Mouse (Mus musculus) stomach, embryonic 16.5 days (tissue): Measurements from ENCODE around the gene Ercc6. TPM values are rescaled to one million over a fixed set of nuclear protein-coding genes. Genes with fewer than 3 reads are reported as not detected.

Experiments used
- ATAC-seq: fragments of 200-750 bp; cut with Nextera tagmentation; 2 replicates; pipeline ENCODE4 v1.8.0; 2017; ENCODE audit warnings: moderate number of reproducible peaks, moderate TSS enrichment; ENCODE audit not compliant: insufficient read depth, low FRiP score
- H3K27ac ChIP-seq: fragments of 300-500 bp; sonication (generic); 2 replicates; pipeline ENCODE4 v1.5.1; 2014; ENCODE audit warnings: low read length
- H3K27me3 ChIP-seq: fragments of 300-500 bp; sonication (generic); 2 replicates; pipeline ENCODE4 v1.6.1; 2014; ENCODE audit warnings: low read length, control low read depth, mixed read lengths; ENCODE audit not compliant: control insufficient read depth, insufficient read depth
- H3K36me3 ChIP-seq: fragments of 300-500 bp; sonication (generic); 2 replicates; pipeline ENCODE4 v1.6.1; 2014; ENCODE audit warnings: low read length; ENCODE audit not compliant: control insufficient read depth, insufficient read depth
- H3K4me1 ChIP-seq: fragments of 300-500 bp; sonication (generic); 2 replicates; pipeline ENCODE4 v1.6.1; 2014; ENCODE audit warnings: low read length, control low read depth, mixed read lengths; ENCODE audit not compliant: control insufficient read depth, insufficient read depth
- H3K4me2 ChIP-seq: fragments of 300-500 bp; sonication (generic); 2 replicates; pipeline ENCODE4 v1.6.1; 2014; ENCODE audit warnings: low read depth, low read length, mixed read lengths
- H3K4me3 ChIP-seq: fragments of 300-500 bp; sonication (generic); replicated peaks from 2 replicates; pipeline ENCODE4 v1.5.1; 2014; ENCODE audit warnings: mild to moderate bottlenecking, low read length
- H3K9ac ChIP-seq: fragments of 300-500 bp; sonication (generic); 2 replicates; pipeline ENCODE4 v1.6.1; 2014; ENCODE audit warnings: low read length
- H3K9me3 ChIP-seq: fragments of 300-500 bp; sonication (generic); replicated peaks from 2 replicates; pipeline ENCODE4 v1.6.1; 2016; ENCODE audit warnings: low read length, control low read depth; ENCODE audit not compliant: control insufficient read depth
- WGBS: fragments of 180-500 bp; shearing (Covaris S2); extraction: QIAGEN DNeasy Blood & Tissue Kit; methylation state at CpG from one replicate; pipeline ENCODE4 v1.1.7; 2014; 5-methylcytosine and 5-hydroxymethylcytosine counted together
- polyA plus RNA-seq: library from polyadenylated mRNA; unstranded; fragments of >200 nt; fragmentation: Nextera tagmentation; extraction: Ambion mirVana; gene quantifications from 2 replicates; pipeline ENCODE4 v1.2.1, GENCODE M21; 2015

The Ercc6 gene
- polyA plus RNA-seq: 14.7 and 18.7 TPM in 2 replicates

GRCm38 (mm10) chr14:32513336-32514032, at the start of gene Ercc6:
Ercc6 (plus strand) TSS chr14:32513521.
- under 1% methylated on average over 62 of the region's 62 CpGs for WGBS

GRCm38 (mm10) chr14:32464601-32465505, 48.5 kb upstream of the Ercc6 start, which contains the start of gene Slc18a3:
Slc18a3 (minus strand) TSS chr14:32464850.
- H3K4me3 ChIP-seq: peak within 1 kb of the TSS; percentile 29
- peak within 1 kb of the TSS; percentile 52 for H3K4me2 ChIP-seq
- H3K27me3 ChIP-seq: peaks cover 72% of the 10 kb centered on the region
- H3K9me3 ChIP-seq: no peaks in the 10 kb centered on the region
- H3K27ac ChIP-seq: no peak within 1 kb of the TSS
- no peak for ATAC-seq
- peaks cover 11% of the 10 kb centered on the region; the same call in 1 of the 2 replicates for H3K4me1 ChIP-seq
- 1% methylated on average over 68 of the region's 70 CpGs for WGBS
- H3K9ac ChIP-seq: no peak within 1 kb of the TSS
- H3K36me3 ChIP-seq: no peaks in the 10 kb centered on the region

More at GRCm38 (mm10) chr14:32513336-32514032, at the start of gene Ercc6:
- H3K27me3 ChIP-seq: no peaks in the 10 kb centered on the region
- peak within 1 kb of the TSS; percentile 79 for H3K9ac ChIP-seq
- peak; percentile 95 for ATAC-seq
- peaks cover 9% of the 10 kb centered on the region for H3K4me1 ChIP-seq
- H3K27ac ChIP-seq: peak within 1 kb of the TSS; percentile 46; the same call in 1 of the 2 replicates
- H3K4me3 ChIP-seq: peak within 1 kb of the TSS; percentile 79
- H3K36me3 ChIP-seq: 0 out of 2 replicates have a peak, but pooled peaks cover 7% of the 10 kb centered on the region
- no peaks in the 10 kb centered on the region for H3K9me3 ChIP-seq
- H3K4me2 ChIP-seq: peak within 1 kb of the TSS; percentile 73

- ATAC-seq: no peak
- WGBS: 2% methylated on average over 7 of the region's 11 CpGs
- Histone ChIP-seq H3K4me2 (peak overlapping the region; percentile 52; the same call in 1 of the 2 replicates), H3K27me3 (peaks cover 68% of the 10 kb centered on the region), H3K36me3 (no peaks in the 10 kb centered on the region), H3K4me3 (peak overlapping the region; percentile 29), H3K9me3 (no peaks in the 10 kb centered on the region), H3K27ac (no peak overlapping the region), H3K9ac (no peak overlapping the region), H3K4me1 (peaks cover 11% of the 10 kb centered on the region; the same call in 1 of the 2 replicates)
Measured at GRCm38 (mm10) chr14:32465506-32465870, 47.8 kb upstream of the Ercc6 start.

- H3K4me1 ChIP-seq: peaks cover 11% of the 10 kb centered on the region; the same call in 1 of the 2 replicates
Measured at GRCm38 (mm10) chr14:32465889-32466288, 47.4 kb upstream of the Ercc6 start, which contains the start of gene Chat. Chat (minus strand) TSS chr14:32465989.

GRCm38 (mm10) chr14:32467606-32468005, 45.7 kb upstream of the Ercc6 start:
- WGBS: 5% methylated on average over 5 of the region's 5 CpGs
- H3K9ac ChIP-seq: no peak overlapping the region
- H3K4me1 ChIP-seq: peaks cover 11% of the 10 kb centered on the region; the same call in 1 of the 2 replicates
- H3K4me3 ChIP-seq: no peak overlapping the region
- H3K27me3 ChIP-seq: peaks cover 47% of the 10 kb centered on the region
- no peak overlapping the region for H3K4me2 ChIP-seq
- H3K36me3 ChIP-seq: no peaks in the 10 kb centered on the region
- no peak overlapping the region for H3K27ac ChIP-seq
- no peak for ATAC-seq
- H3K9me3 ChIP-seq: no peaks in the 10 kb centered on the region

More at GRCm38 (mm10) chr14:32465889-32466288, 47.4 kb upstream of the Ercc6 start, which contains the start of gene Chat:
- peak within 1 kb of the TSS; percentile 52 for H3K4me2 ChIP-seq
- H3K36me3 ChIP-seq: no peaks in the 10 kb centered on the region
- H3K27me3 ChIP-seq: peaks cover 64% of the 10 kb centered on the region
- ATAC-seq: no peak
- H3K9ac ChIP-seq: no peak within 1 kb of the TSS
- WGBS: 14% methylated on average over 13 of the region's 13 CpGs
- H3K4me3 ChIP-seq: peak within 1 kb of the TSS; percentile 29
- H3K27ac ChIP-seq: no peak within 1 kb of the TSS
- no peaks in the 10 kb centered on the region for H3K9me3 ChIP-seq

- Histone ChIP-seq H3K27me3 (no peaks in the 10 kb centered on the region; the same call in 1 of the 2 replicates), H3K27ac (no peak overlapping the region), H3K4me2 (no peak overlapping the region), H3K4me3 (no peak overlapping the region), H3K9me3 (no peaks in the 10 kb centered on the region), H3K36me3 (no peaks in the 10 kb centered on the region), H3K4me1 (no peaks in the 10 kb centered on the region), H3K9ac (no peak overlapping the region)
- WGBS: 7% methylated on average over 4 of the region's 4 CpGs
- peak; percentile 21; the same call in 1 of the 2 replicates for ATAC-seq
Measured at GRCm38 (mm10) chr14:32472996-32473395, 40.3 kb upstream of the Ercc6 start.

- no peaks in the 10 kb centered on the region for H3K9me3 ChIP-seq
- no peak overlapping the region for H3K27ac ChIP-seq
- 68% methylated on average over 6 of the region's 6 CpGs for whole genome bisulfite sequencing
- ATAC-seq: no peak
- H3K4me3 ChIP-seq: no peak overlapping the region
- H3K36me3 ChIP-seq: no peaks in the 10 kb centered on the region
- H3K27me3 ChIP-seq: no peaks in the 10 kb centered on the region; the same call in 1 of the 2 replicates
- H3K4me1 ChIP-seq: no peaks in the 10 kb centered on the region
- no peak overlapping the region for H3K4me2 ChIP-seq
- H3K9ac ChIP-seq: no peak overlapping the region
Measured at GRCm38 (mm10) chr14:32476559-32476958, 36.8 kb upstream of the Ercc6 start.

- H3K4me2 ChIP-seq: no peak overlapping the region
- ATAC-seq: no peak
- WGBS: 66% methylated on average over 1 of the region's 1 CpGs
Measured at GRCm38 (mm10) chr14:32477581-32477980, 35.7 kb upstream of the Ercc6 start.

More at GRCm38 (mm10) chr14:32477581-32477980, 35.7 kb upstream of the Ercc6 start:
- no peaks in the 10 kb centered on the region for H3K4me1 ChIP-seq
- no peak overlapping the region for H3K27ac ChIP-seq
- no peak overlapping the region for H3K4me3 ChIP-seq
- no peaks in the 10 kb centered on the region for H3K27me3 ChIP-seq
- no peak overlapping the region for H3K9ac ChIP-seq
- no peaks in the 10 kb centered on the region for H3K9me3 ChIP-seq
- H3K36me3 ChIP-seq: no peaks in the 10 kb centered on the region
